8 mouse cellular contexts compared by ENCODE assay signal in genomic region chr10:12614465-12615199, GRCm38 (mm10).
DNase-seq lines count a peak whose midpoint lies in the region; ATAC-seq and TF ChIP-seq lines count a peak whose summit lies in the region.

No protein-coding gene starts in this region.

- H3K36me3 ChIP-seq in heart, embryonic 10.5 days = no peaks in the 10 kb centered on the region
- H3K36me3 ChIP-seq in heart, adult 2 months (ENCODE audit: control insufficient read depth, insufficient read depth, low read length) = no peaks in the 10 kb centered on the region
- no peaks in the 10 kb centered on the region for H3K36me3 ChIP-seq in hindbrain, embryonic 15.5 days
- H3K36me3 ChIP-seq in limb, embryonic 13.5 days = no peaks in the 10 kb centered on the region

- H3K27me3 ChIP-seq in heart, embryonic 10.5 days (ENCODE audit: insufficient read depth, poor library complexity, severe bottlenecking) = no peaks in the 10 kb centered on the region
- no peaks in the 10 kb centered on the region for H3K27me3 ChIP-seq in heart, adult 2 months (ENCODE audit: control insufficient read depth, insufficient read depth, low read length)
- H3K27me3 ChIP-seq in hindbrain, embryonic 15.5 days = no peaks in the 10 kb centered on the region
- H3K27me3 ChIP-seq in limb, embryonic 13.5 days = no peaks in the 10 kb centered on the region

- 9% methylated on average over 22 of the region's 22 CpGs for WGBS in heart, embryonic 10.5 days
- WGBS in heart, adult 2 months = 43% methylated on average over 22 of the region's 22 CpGs
- 1% methylated on average over 22 of the region's 22 CpGs for WGBS in hindbrain, embryonic 15.5 days
- WGBS in limb, embryonic 13.5 days = 7% methylated on average over 22 of the region's 22 CpGs

- H3K4me1 ChIP-seq in heart, embryonic 10.5 days = peaks cover 6% of the 10 kb centered on the region; the same call in 1 of the 2 replicates
- H3K4me1 ChIP-seq in heart, adult 2 months (ENCODE audit: control insufficient read depth, insufficient read depth, low read length) = no peaks in the 10 kb centered on the region
- peaks cover 10% of the 10 kb centered on the region; the same call in 1 of the 2 replicates for H3K4me1 ChIP-seq in hindbrain, embryonic 15.5 days (replicated peaks)
- H3K4me1 ChIP-seq in limb, embryonic 13.5 days = peaks cover 14% of the 10 kb centered on the region

- no peak for TF ChIP-seq POLR2A in heart, adult 2 months (IDR thresholded peaks at IDR 0.05; ENCODE audit: insufficient read depth, low read depth, low read length)

- intact Hi-C loops in heart, adult 2 months (cut with DNase I) = loop anchor here (2.0 to 5.0 kb wide), 3 partner anchors 352 to 1162 kb away; no protein-coding TSS in a partner anchor

- DNase-seq in heart, embryonic 10.5 days (ENCODE audit: low spot score) = no peak
- no peak for DNase-seq in heart, adult 2 months
- DNase-seq in embryo, embryonic 11 days = peak; percentile 74
- DNase-seq in right cerebral cortex, postnatal 14 days = peak; percentile 60
- DNase-seq in urinary bladder, postnatal 14 days (ENCODE audit: low spot score) = no peak

- TF ChIP-seq CTCF in heart, adult 2 months (IDR thresholded peaks at IDR 0.05) = no peak

- peak overlapping the region; percentile 66 for H3K27ac ChIP-seq in heart, embryonic 10.5 days
- H3K27ac ChIP-seq in heart, adult 2 months = no peak overlapping the region
- peak overlapping the region; percentile 78 for H3K27ac ChIP-seq in hindbrain, embryonic 15.5 days (replicated peaks)
- H3K27ac ChIP-seq in limb, embryonic 13.5 days = no peak overlapping the region

- ATAC-seq in CD4-positive, CD25-positive, alpha-beta regulatory T cell, adult 4 months = peak; percentile 57
- peak; percentile 82 for ATAC-seq in hindbrain, embryonic 15.5 days (ENCODE audit: low FRiP score, low read depth)
- ATAC-seq in limb, embryonic 13.5 days (ENCODE audit: low FRiP score, low read depth) = peak; percentile 34

- no peak overlapping the region for H3K9ac ChIP-seq in heart, adult 2 months (ENCODE audit: low read depth, low read length)
- H3K9ac ChIP-seq in hindbrain, embryonic 15.5 days = peak overlapping the region; percentile 66
- peak overlapping the region; percentile 55 for H3K9ac ChIP-seq in limb, embryonic 13.5 days

- H3K9me3 ChIP-seq in heart, embryonic 10.5 days = no peaks in the 10 kb centered on the region
- H3K9me3 ChIP-seq in hindbrain, embryonic 15.5 days = no peaks in the 10 kb centered on the region
- no peaks in the 10 kb centered on the region for H3K9me3 ChIP-seq in limb, embryonic 13.5 days

- H3K4me2 ChIP-seq in hindbrain, embryonic 15.5 days = peak overlapping the region; percentile 81
- H3K4me2 ChIP-seq in limb, embryonic 13.5 days (replicated peaks) = peak overlapping the region; percentile 61

- TF ChIP-seq EP300 in heart, adult 2 months (IDR thresholded peaks at IDR 0.05; ENCODE audit: insufficient read depth, low read depth, low read length) = no peak

- no peaks in the 10 kb centered on the region for H3K79me2 ChIP-seq in heart, adult 2 months (replicated peaks; ENCODE audit: control insufficient read depth, insufficient read depth, low read length)

- peak overlapping the region; percentile 48 for H3K4me3 ChIP-seq in heart, embryonic 10.5 days
- no peak overlapping the region for H3K4me3 ChIP-seq in heart, adult 2 months
- H3K4me3 ChIP-seq in hindbrain, embryonic 15.5 days = peak overlapping the region; percentile 62
- peak overlapping the region; percentile 37 for H3K4me3 ChIP-seq in limb, embryonic 13.5 days

Comparison
In these comparisons a context has a peak if more than half of its experiments do, and no peak if none do; other contexts are left out.
1. H3K27ac ChIP-seq: peak in heart, embryonic 10.5 days (single experiment) and hindbrain, embryonic 15.5 days (single experiment); none in heart, adult 2 months (single experiment) and limb, embryonic 13.5 days (single experiment).
2. DNase-seq: peak in embryo, embryonic 11 days (single experiment) and right cerebral cortex, postnatal 14 days (single experiment); none in heart, embryonic 10.5 days (single experiment), heart, adult 2 months (0 of 2) and urinary bladder, postnatal 14 days (single experiment).
3. Peak in every context shown above with its lines, with median percentiles within 50 percentile points of each other: ATAC-seq.